Mouse (Mus musculus) embryo, embryonic 11 days (tissue): Measurements from ENCODE around the gene Etl4.
"Not testable (repeated sequence)": the region's sequence is repeated elsewhere in the genome, so short reads cannot be mapped to it uniquely, and the experiment has no call there.

Experiments
- DNase-seq: peaks from one replicate; pipeline ENCODE4 v3.0.0-alpha.2; 2015

Gene Etl4

GRCm38 (mm10) chr2:20168156-20168555 lies 258.6 kb downstream of the Etl4 start:
- DNase-seq = no peak

GRCm38 (mm10) chr2:20176456-20177184 lies 267.0 kb downstream of the Etl4 start:
- not testable (repeated sequence) for DNase-seq

DNA sequence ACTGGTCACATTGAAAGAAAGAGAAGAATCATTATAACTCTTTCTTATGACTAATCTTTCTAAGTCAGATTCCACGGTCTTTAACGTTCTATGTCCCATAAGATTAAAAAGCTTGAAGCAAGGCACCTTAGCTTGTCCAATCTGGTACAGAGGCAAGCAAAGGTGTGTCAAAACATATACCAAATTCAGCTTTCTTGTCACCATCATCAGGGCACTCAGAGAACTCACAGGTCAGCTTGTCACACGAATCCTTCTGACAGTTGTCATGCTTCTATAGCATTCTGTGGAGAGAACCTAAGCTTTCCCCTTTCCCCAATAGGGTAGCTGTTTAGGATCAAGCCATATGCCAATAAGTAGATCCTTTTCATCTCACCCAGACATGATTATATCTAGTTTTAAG lies 267.7 kb downstream of the Etl4 start:
- DNase-seq = not testable (repeated sequence)

- DNase-seq = not testable (repeated sequence)
These were observed 271.0 kb downstream of the Etl4 start for GRCm38 (mm10) chr2:20180561-20180960.

DNA sequence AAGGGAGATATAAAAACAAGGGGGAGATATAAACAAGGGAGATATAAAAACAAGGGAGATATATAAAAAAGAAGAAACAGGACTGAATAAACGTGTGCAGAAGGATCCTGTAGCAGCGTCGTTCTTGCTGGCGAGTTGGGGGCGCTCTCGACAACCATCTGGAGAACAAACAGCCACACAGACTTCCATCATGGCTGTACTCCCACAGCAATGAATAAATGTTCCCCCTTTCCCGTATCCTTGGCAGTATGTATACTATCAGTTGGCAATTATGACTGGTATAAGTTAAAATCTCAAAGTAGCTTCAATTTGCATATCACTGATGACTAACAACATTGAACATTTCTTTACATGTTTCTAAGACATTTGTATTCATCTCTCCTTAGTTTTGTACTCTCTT lies 277.6 kb downstream of the Etl4 start:
- not testable (repeated sequence) for DNase-seq

DNA sequence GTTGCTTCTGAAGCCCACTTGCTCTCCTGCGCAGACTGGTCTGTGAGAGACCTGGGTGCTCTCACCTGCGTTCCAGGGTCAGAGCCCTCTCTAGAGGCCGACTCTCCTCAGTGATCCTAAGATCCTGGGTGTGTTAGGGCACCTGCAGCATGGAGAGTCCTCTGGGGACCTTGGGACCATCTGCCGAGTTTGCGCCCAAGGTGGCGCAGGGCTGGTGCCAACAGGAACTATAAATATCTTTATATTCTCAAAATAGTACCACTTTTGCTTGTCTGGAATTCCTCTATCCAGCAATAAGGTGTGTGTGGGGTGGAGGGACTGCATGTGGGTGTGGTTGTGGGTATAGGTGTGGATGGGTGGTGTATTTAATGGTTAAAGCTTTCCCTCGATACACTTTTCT lies 293.4 kb downstream of the Etl4 start:
- DNase-seq = no peak

DNA sequence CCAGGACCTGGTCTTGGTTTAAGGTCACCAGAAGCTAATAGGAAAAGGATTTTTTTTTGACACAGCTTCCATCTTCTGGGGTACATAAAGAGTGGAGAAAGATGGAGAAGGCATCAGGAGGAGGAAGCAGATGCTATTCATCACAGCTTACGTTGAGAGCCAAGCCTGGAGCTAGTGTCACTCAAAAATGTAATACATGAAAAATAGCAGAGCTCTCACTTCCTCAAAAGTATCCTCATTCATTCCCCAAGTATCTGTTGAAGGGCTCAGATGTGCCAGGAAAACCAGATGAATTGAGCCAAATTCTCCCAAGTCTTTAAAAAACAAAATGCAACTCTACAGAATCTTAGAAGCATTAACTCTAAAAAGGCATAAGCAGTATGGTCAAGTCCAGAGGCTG lies 297.1 kb downstream of the Etl4 start:
- no peak for DNase-seq

DNA sequence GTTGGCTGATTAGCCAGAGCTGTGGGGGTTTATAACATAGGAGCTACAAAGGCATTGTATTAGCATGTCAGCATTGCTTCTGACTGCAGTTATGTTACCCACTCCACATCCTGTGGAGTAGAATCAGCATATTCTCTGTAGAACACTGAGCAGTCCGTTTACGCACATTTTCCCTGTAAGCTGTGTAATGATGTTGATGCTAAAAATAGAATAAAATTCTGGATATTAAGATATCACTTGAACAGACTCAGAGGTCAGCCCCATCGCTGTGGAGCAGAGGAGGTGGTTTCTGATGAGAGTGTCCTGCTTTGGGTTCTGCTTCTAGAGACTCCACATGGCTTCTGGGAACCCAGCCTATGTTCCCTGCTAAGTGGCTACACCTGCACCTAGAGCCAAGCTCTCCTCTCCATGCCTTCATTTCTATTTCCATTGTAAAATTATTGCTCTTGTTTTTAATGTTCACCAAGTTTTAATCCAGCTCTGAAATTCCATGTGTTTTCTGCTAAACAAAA lies 299.2 kb downstream of the Etl4 start:
- no peak for DNase-seq

DNA sequence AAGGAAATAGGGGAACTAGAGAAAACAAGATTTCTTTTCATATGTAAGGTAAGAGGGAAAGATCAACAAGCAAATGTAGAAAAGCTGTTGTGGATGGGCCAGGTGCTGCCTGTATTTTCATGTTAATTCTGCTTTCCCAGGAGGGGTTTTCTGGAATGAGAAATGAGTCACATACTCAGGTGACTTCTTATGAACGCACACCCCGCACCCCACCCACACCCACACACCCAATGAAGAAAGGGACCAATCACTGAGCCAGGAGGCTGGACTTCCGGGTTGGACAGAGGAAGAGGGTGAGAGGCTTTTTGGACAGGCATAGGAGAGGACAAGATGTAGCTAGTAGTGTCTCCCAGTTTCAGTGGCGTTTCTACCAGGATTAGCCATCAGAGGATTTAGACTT lies 299.8 kb downstream of the Etl4 start:
- DNase-seq = no peak

DNA sequence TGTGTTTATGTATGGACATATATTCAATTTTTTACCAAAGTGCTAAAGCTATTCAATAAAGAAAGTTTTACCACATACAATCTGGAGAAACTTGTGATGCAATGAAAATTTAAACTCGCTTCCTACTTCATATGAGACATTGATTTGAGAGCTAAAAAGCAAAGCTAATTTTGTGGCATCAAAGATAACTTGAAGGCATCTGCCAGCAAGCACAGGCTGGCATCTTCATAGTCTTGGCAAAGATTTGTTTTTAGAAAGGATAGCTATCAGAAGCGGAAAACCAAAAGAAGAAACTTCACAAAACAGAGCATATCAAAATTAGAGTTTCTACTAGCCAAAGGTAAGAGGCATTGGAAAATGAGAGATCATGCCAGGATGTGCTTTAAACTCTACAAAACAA lies 306.7 kb downstream of the Etl4 start:
- no peak for DNase-seq

DNA sequence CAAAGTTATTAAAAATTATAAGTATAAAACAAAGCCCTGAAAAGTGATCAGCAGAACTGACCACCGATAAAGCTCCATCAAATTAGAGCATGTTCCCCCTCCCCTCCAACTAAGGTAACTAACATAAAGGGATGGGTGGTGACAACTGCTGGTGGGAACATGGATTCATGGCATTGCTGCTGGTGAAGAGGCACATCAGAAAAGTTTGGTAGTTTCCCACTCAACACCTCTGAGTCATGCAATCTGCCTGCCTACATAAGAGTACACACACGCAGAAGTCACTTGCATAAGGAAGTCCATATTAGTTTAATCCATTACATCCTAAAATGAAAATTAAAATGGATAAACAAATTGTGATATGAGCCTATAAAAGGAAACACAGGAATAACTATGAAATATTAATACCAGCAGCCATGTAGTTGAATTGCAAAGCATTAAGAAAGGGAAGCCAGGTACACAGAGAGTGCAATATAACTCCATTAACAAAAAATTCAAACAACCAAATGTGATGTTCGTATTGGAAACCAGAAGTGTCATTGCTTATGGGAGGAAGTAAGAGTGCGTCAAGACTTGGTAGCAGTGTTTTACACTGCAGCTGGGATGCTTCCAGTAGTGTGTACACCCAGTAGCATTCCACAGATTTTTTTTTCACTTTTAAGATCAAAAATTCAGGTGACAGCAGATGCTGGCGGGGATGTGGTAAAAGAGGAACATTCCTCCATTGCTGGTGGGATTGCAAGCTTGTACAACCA lies 307.3 kb downstream of the Etl4 start:
- DNase-seq = no peak

GRCm38 (mm10) chr2:20231371-20231770 lies 321.8 kb downstream of the Etl4 start:
- DNase-seq = peak; percentile 42

- DNase-seq = no peak
These were observed 338.6 kb downstream of the Etl4 start for GRCm38 (mm10) chr2:20248043-20248664.

- DNase-seq = peak; percentile 5
These were observed 339.8 kb downstream of the Etl4 start for GRCm38 (mm10) chr2:20249403-20249802.

- DNase-seq = peak; percentile 80
These were observed 366.5 kb downstream of the Etl4 start for GRCm38 (mm10) chr2:20276124-20276523.

GRCm38 (mm10) chr2:20281903-20282302 lies 372.3 kb downstream of the Etl4 start:
- DNase-seq = no peak

GRCm38 (mm10) chr2:20284425-20284824 lies 374.8 kb downstream of the Etl4 start:
- no peak for DNase-seq

- DNase-seq = peak; percentile 55
These were observed 381.6 kb downstream of the Etl4 start for GRCm38 (mm10) chr2:20290982-20291740.

DNA sequence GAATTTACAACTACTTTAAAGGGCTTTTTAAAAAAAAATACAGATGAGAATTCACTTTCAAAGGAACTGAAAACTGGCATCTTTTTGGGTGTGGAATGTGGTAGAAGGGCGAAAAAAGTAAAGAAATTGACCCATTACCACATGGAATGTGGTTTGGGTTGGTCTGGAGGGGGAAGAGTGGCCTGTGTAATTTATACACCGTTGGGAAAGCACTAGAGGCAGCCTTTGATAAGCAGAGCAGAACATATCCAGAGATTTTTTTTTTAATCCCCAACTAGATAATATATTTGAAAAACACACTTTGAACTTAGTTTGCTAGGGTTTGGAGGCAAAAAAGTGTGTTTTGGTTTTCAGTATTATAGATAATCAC lies 382.1 kb downstream of the Etl4 start:
- no peak for DNase-seq

DNA sequence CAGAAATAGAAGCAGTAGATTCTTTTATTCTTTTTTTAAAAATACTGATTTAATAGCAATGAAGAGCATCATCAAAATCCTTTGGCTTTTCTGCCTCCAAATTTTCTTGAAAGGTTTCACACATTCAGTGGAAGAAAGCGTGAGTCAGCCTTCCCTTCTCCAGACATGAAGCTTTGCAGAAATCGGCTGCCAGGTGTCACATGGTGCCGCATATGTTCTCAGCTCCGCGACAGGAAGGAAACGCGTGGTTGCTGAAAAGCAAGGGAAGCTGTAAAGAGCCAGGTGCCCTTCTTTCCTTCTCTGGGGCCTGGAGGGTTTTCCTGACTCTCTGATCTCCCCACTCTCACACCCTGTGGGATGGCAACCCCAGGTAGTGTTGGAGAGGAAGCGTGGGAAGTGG lies 383.8 kb downstream of the Etl4 start:
- DNase-seq = peak; percentile 14

GRCm38 (mm10) chr2:20294596-20294995 lies 385.0 kb downstream of the Etl4 start:
- DNase-seq = no peak

- DNase-seq = no peak
These were observed 392.9 kb downstream of the Etl4 start for GRCm38 (mm10) chr2:20302517-20302916.

- no peak for DNase-seq
These were observed 415.4 kb downstream of the Etl4 start for GRCm38 (mm10) chr2:20324954-20325353.
